Mouse (Mus musculus) retina, postnatal 7 days (tissue): ENCODE data around the gene Rab30.

ENCODE experiments used
- DNase-seq: peaks from one replicate; pipeline ENCODE4 v3.0.0-alpha.2; 2012; ENCODE audit warnings: low read depth, low spot score

Gene Rab30

DNA sequence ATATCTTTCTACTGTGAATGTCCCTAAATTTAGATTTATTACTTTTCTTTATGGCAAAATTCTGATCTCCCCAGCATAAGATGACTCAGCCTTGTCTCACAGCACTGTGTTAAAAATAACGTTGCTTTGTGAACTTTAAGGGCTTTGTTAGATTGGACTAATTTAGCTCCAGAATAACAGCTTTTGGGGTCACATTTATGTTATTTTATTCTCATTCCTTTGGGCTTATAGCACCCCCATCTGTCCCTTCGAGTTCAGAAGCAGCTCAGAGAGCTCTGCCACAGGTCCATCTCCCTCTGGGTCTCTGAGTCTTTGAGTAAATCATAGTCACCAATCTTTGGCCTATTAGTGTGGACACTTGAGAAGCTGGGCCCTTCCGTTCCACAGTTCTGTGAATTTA, 96.5 kb downstream of the Rab30 start:
- DNase-seq, result no peak

DNA sequence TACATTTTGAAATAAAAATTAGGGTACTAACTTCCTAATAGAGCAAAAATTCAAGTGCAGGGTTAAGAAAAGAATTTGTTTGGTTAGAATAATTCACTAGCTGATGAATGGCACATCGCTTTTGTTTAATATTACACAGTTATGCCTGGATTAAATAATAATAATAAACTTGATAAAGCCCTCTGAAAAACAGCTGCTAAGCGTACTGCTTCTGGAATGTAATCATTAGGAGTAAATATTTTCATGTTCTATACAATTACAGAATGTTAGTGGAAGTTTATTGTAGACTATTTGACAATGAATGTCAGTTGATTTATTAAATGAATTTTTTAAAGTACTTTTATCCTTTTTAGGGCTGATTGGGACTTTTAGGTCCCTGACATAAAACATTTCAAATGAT, 100.9 kb downstream of the Rab30 start:
- no peak for DNase-seq

DNA sequence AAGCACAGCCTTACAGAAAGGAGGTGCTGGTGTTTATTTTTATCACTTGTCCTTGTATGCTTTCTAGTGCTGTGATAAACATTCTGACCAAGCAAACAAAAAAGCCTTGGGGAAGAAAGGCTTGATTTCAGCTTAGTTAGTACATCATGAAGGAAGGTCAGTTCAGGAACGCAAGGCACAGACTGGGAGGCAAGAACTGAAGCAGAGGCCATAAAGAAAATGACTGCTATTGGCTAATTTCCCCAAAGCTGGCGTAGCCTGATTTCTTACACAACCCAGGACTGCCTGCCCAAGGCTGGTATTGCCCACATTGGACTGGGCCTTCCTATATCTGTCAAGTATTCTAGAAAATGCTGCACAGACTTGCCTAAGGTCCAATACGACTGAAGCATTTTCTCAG, 106.8 kb downstream of the Rab30 start:
- no peak for DNase-seq

DNA sequence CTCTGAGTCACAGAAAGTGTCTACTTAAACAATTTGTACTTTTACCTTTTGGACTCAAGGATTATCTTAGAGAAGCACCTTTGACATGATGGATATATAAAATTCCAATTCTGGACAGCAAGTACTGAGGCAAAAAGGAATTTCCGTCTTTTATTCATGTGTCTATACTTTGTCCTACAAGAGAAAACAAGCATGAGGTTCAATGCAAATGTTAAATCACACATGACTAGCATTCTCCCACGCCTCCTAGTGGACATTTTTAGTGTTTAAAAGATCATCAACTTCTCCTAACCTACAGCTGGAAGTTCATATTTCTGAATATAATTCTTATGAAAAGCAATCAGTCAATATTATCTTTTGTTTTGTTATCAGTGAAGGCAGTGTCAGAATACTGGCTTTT, 125.1 kb downstream of the Rab30 start:
- DNase-seq, result peak; percentile 17

DNA sequence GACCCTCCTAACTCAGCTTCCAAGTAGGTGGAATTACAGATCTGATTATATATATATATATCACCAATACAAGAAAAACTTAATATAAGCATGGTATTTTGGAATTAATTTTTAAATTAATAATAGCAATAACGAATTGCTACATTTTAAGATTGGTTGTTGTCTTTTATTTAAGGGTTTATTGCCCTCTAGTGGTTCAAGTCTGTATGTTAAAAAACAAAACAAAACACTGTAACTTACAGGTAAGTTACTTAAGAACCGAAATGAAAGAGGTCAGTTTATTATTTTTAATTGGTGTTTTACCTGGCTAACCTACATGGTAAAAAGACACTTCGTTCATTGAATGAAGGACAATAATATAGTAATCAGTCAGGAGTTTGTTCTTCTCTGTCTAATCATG, 128.8 kb downstream of the Rab30 start:
- DNase-seq, result no peak

DNA sequence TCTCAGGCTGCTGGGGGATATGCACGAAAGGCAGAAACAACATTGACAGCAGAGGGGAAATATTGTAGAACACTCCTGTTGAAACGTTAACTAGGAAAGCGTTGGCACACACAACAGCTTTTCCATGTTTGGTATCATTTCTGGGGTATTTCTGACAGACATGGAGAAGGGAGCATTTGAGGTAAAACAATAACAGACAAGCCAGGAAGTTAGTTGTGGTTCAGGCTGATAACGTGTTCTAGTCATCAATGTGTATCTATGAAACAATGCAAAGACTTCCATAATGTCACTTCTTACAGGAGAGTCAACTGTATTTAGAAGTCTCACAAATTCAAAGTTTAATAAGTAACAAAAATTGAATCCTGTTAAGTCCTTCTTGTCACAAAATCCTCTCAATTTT, 130.2 kb downstream of the Rab30 start:
- no peak for DNase-seq

DNA sequence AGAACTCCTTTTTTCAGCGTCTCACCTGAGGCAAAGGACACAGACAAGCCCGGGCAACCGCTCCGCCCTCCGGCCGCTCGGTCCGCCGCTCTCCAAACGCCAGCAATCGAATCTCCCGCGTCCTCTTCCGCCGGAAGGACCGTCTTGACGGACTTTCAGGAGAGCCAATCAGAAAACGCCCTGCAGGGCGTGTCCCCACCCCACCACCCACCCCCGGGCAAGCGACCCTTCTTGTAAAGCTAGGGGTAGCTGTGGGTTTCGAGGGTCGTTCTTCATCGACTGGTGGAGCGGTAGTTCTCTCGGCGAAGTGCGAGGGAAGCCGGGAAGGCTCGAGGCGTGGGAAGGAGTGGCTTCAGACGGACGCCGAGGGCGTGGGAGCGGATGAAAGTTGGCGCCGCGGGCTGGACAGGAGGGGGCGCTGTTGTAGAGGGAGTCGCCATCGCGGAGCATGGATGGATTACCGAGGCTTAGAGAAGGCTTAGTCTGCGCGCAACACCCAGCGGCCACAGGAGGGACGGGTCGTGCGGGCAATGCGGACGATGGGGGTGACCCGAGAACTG, 132.8 kb downstream of the Rab30 start, which contains the start of the genes Ddias and Prcp:
TSS of gene Ddias (minus strand) at position 132 of the 560 bp plus-strand sequence.
TSS of gene Prcp (plus strand) at position 355 of the 560 bp plus-strand sequence.
- DNase-seq, result peak; percentile 93

DNA sequence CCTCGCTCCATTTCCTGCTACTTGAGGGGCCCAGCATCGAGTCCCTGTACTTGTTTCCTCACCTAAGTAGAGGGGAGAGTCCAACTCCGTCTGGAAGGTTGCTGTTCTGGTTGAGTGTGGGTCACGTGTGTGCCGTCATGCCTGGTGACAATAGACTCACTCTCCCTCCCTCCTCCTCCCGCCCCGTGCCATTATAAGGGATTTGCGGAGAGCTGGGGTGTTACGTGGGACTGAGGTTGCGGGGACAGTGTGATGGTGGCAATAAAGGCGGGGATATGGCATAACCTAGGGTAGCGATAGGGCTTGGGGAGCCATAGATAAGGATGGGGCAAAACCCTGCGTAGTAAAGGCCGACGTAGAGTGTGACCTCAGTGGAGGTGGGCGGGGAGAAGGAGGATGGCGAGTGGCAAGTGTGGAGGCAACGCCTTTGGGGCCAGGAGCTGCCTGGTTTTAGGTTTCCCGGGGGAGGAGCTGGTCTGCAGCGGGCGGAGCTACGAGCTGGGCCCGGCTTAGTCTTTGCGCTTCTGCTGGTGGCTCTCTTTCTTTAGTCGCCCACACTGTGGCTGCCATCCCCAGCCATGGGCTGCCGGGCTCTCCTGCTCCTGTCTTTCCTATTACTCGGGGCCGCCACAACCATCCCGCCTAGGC, 133.5 kb downstream of the Rab30 start:
- peak; percentile 72 for DNase-seq

DNA sequence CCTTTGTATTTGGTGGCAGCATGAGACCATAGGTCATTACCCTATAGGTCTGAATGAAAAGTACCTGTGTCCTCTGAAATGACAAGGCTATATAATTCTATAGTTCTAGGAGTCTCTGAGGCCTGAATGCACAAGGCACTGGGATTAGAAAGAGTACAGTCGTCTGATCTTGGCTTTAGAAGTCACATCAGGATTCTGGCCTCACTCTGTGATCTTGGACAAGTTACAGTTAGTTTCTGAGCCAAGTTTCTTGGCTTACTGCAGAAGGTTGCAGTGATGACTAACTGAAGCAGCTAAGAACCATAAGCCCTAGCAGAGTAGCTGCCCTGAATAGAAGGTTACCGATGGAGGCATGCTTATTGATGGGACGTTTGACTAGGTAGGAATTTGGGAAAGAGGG, 134.7 kb downstream of the Rab30 start:
- DNase-seq, result no peak

DNA sequence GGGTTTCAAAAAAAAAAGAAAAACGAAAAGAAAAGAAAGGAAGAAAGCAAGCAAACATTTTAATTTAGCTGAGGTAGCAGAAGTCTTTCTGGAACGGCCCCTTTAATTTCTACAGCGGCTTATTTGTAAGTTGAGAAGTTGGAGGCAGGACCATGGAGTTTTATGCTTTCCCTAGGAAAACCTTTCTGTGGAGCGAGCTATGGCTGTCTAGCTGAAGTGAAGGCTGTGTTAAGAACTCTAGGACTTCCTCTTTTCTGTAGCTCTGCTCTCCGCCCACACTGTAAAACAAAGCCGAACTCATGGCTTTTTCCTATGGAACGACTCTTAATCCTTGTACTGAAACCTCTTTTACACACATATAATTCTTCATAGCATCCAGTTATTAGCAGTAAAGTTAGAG, 135.1 kb downstream of the Rab30 start:
- no peak for DNase-seq

DNA sequence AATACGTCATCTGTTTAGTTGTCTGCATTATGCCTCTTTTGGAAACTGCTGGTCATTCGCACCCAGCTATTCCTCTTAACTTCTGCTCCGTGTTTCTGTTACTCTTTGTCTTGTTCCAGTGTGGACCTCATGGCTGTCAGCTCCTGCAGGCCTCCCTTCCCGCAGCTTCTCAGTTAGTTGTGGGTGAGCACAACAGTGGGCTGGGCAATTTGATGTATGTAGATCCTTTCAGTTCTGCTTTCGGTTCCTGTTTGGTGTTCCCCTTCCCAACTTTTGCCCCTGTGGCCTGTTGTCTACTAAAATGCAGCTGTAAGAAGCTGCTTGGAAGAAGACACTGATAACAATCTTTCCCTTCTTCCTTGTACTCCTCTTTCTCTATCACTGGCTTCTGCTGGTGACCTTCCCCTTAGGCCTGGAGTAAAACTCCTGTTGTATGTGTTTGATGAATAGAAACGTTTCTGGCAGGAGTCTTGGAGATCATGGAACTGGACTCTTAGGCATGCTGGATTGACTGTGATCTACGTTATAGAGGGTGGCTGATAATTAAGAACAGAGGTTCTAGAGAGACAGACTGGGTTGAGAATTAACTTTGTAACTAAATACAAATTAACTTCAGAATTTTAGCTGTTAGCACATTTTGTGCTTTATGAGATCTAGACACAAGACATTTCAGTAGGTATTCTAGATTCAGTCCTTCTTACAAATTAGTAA, 137.3 kb downstream of the Rab30 start:
- DNase-seq, result no peak

DNA sequence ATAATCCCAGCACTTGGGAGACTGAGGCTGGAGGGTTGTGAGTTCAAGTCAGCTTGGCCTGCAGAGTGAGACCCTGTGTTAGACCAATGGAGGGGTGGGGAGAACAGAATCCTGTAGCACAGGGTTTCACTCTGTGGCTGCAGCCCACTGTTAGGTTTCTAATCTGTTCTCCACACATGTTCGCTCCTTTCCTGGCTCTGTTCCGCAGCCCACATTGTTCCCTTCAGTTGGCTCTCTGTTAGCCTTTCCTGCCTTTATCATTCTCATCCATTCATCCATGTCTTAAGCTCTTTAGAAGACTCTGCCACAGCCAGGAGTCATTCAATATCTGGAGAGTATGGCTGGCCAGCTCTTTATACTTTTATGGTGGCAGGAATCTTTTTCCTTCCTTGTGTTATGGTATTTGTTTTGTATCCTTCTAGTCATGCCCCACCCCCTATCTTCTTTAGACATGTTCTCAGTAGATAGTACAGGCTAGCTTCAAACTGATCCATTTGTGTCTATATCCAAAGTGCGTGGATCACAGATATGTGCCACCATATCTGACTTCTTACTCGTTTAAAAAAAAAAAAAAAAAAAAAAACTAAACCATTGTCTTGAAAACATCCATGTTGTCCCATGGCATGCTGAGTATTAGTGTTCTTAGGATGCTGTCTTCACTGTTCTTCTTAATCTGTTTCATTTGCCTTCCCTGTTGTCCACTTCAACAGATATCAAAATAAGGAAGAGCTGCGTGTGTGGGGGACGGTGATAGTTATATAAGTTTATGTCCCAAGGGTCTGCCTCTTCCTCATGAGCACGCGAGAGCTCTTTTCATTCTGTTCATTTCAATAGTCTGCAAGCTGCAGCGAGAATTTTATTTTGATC, 142.7 kb downstream of the Rab30 start:
- no peak for DNase-seq

DNA sequence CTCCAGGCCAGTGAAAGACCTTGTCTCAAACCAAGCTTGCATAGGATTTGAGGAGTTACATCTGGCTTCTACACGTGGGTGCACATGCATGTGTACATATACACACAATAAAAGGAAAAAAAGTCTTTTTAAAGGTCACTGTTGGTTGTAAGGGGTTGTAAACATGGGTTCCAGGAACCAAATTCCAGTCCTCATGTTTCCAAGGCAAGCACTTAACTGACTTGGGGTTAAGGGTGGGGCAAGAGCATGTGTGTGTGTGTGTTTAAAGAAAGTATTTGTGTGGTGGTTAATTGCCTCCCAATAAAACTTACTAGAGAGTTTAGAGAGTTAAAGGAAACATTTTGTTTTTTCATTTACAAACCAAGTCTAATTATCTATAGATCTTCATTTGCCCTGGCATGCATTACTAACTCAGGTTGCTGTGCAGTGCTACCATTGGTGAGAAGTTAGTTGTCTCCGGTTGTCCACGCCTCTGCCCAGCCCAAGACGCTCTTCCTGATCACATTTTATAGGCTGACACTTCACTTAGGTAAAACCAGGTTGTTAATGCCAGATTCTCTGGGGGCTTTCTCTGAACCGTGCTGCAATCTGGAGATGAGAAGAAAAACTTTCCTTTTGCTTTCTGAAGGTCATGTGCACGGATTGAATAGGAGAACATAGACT, 143.7 kb downstream of the Rab30 start:
- no peak for DNase-seq

DNA sequence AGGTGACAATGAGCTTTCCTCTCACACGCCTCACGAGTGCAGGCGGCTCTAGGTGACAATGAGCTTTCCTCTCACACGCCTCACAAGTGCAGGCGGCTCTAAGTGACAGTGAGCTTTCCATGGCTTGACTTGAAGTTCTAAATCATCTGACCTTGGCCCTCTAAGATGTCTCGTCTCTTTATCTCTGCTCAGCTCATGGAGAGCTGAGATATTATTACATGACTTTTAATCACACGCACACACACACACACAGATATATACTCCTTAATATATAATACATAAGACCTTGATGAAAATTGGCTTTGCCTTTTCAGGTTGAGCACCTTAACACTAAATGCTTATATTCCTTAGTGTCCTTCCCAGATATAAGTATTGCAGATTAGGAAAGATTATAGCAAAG, 145.4 kb downstream of the Rab30 start:
- no peak for DNase-seq

DNA sequence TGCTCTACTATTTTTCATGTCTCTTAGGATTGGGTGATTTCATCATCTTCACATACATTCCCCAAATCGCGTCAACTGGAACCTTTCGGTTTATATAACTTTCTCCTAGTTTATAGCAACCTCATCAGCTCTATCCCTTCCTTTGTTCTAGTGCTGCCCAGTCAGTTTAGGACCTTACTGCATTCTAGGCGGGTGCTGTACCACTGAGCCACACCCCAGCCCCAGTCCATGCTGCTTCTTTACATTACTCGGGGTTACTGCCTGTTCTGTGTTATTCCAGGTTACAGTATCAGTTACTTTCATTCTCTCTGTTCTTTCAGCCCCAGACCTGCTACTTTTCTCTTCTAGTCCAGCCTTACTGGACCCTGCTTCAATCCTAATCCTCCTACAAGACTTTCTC, 145.8 kb downstream of the Rab30 start:
- no peak for DNase-seq

DNA sequence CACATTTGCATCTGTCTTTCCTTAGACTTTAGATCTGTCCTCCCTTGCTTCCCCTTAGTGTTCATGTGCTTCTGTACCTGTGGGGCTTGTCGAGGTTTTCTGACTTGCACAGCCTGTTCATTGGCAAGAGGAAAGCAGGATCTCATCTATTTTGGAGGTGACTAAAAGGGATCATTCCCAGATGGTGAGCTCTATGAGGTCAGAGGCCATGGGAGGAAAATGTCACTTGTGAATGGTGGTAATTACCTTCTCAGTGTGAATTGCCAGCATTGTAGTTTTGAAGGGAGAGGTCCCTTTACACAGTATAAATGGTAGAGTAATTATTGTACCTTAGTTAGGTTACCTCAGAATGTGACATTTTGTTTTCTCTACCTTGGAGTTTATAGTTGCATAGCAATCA, 148.8 kb downstream of the Rab30 start:
- no peak for DNase-seq

DNA sequence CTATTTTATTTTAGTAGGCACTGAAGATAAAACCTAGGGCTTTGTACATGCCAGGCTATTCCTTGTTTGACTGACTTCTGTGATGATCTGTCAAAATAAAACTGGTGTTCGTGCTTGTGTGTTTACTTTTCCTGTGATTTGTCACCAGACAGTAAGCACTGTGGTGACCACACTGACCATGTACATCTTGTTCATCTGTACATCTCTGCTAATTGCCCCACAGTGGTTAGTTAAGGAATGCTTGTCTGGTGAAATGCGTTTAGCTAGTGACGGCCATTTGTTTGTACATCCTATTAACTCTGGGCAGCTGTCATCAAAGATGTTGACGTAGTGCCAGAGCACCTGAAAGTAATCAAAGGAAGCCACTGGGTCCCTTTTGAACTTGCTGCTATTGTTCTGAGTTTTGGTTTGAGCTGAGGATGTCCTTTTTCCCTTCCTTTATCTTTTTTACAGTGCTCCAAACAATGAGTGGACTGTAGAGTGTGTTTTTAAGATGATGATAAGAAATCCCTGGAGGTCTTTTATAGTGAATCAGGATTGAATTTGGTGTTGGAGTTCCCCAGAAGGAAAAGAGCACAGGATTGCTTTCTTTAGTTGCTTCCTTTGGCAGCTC, 149.3 kb downstream of the Rab30 start:
- no peak for DNase-seq

DNA sequence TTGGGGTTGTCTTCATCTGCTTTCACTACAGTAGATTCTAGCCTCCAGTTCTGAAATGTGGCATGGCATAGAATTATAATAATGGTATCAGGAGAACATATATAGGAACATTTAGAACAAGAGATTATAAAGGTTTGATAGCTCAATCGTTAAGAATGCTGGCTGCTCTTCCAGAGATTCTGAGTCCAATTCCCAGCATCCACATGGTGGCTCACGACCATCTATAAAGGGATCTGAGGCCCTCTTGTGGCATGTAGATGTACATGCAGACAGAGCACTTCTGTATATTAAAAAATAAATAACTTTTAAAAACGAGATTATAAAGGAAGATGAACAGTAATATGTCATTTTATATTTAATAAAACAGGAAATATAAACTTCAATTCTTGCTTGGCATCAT, 152.1 kb downstream of the Rab30 start:
- DNase-seq, result no peak
